Mouse (Mus musculus): Measurements from ENCODE around the gene Gm21149. TPM values are rescaled to one million over a fixed set of nuclear protein-coding genes. Genes with fewer than 3 reads are reported as not detected.
"Not testable (repeated sequence)": the region's sequence is repeated elsewhere in the genome, so short reads cannot be mapped to it uniquely, and the experiment has no call there.

Gm21149 gene
- polyA plus RNA-seq, 1 experiment from 2014 or later, result not detected

DNA sequence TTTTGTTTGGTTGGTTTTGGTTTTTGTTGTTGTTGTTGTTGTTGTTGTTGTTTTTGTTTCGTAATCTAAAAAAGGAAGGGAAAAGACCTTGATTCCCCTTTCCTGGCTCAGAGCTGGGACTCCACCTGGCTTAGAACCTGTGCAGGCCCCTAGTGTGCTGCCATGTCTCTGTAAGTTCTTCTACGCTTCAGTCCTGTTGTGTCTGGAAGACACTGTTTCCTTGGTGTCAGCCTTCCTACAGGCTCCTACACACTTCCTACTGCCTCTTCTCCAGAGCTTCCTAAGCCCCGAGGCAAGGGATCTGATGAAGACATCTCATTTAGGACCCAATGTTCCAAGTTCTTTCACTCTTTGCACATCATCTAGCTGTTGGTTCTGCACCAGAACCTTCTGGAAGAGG lies 22.0 kb upstream of the Gm21149 start:
- not testable (repeated sequence) for H3K4me2 ChIP-seq (replicated peaks)

DNA sequence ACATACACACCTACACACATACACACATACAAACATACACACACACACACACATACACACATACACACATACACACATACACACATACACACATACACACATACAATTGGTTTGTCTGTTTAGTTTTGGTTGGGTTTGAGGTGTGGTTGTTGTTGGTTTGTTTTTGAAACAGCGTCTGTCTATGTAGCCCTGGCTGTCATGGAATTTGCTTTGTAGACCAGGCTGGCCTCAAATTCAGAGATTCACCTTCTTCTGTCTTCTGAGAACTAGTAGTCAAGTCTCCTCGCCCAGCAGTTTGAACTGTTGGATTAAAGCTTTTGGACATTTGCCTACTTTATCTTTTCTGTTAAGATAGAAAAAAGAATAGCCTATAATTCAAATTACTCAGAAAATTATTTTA lies 14.6 kb upstream of the Gm21149 start:
- H3K4me3 ChIP-seq (replicated peaks); H3K27ac ChIP-seq; H3K4me1 ChIP-seq (replicated peaks); H3K27me3 ChIP-seq (replicated peaks); H3K9ac ChIP-seq; ATAC-seq; H3K4me2 ChIP-seq (replicated peaks); H3K9me3 ChIP-seq; H3K36me3 ChIP-seq: not testable (repeated sequence)
- WGBS, result 57% methylated on average over 2 of the region's 2 CpGs

More for the DNA sequence above, 22.0 kb upstream of the Gm21149 start:
- not testable (repeated sequence) for H3K9ac ChIP-seq; H3K9me3 ChIP-seq; ATAC-seq; H3K36me3 ChIP-seq; H3K27ac ChIP-seq; H3K27me3 ChIP-seq (replicated peaks); H3K4me1 ChIP-seq (replicated peaks); H3K4me3 ChIP-seq (replicated peaks)
- WGBS, result 71% methylated on average over 3 of the region's 3 CpGs

DNA sequence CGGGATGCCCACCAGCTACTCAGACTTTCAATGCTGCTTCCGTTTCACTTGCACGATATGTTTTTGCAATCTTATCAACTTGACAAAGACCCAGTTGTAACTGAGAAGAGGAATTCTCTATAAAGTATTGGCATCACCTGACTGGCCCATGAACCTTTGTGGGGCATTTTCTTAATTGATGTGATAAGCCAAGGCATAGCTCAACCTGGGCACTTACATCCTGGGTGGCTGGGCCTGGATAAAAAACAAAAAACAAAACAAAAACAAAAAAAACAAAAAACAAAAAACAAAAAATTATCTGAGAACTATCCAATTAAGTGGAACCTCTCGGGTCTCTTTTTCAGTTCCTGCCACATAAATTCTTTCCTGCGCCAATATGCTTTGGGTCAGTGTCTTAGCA lies 12.4 kb upstream of the Gm21149 start:
- no peaks in the 10 kb centered on the region for H3K36me3 ChIP-seq
- ATAC-seq, result no peak
- 85% methylated on average over 5 of the region's 5 CpGs for WGBS

DNA sequence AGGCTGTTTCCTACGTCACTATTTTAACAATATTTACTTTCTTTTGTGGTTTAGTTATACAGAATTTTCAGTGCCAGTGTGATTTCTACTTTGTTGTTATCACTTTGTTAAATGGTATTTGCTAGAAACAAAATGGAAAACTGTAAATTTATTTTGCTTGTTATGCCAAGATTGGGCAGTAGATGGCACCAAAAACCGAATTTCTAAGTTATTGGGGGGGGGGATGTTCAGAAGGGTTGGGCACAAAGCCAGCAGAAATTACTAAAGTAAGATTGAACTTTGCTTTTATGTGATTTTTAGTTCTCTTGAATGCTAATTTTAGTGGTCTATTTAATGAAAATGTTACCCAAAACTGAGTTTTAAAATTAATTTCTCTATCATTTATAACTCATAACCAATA lies 8.3 kb upstream of the Gm21149 start:
- not testable (repeated sequence) for H3K27ac ChIP-seq; H3K27me3 ChIP-seq (replicated peaks); H3K9ac ChIP-seq; H3K4me3 ChIP-seq (replicated peaks); H3K4me2 ChIP-seq (replicated peaks); H3K9me3 ChIP-seq; H3K36me3 ChIP-seq; ATAC-seq; H3K4me1 ChIP-seq (replicated peaks)
- 23% methylated on average over 2 of the region's 2 CpGs for WGBS

More for the DNA sequence above, 12.4 kb upstream of the Gm21149 start:
- Histone ChIP-seq H3K4me1 (replicated peaks) (no peaks in the 10 kb centered on the region), H3K9ac (no peak overlapping the region), H3K4me3 (replicated peaks) (no peak overlapping the region), H3K9me3 (no peaks in the 10 kb centered on the region), H3K27ac (no peak overlapping the region), H3K27me3 (replicated peaks) (no peaks in the 10 kb centered on the region), H3K4me2 (replicated peaks) (no peak overlapping the region)

DNA sequence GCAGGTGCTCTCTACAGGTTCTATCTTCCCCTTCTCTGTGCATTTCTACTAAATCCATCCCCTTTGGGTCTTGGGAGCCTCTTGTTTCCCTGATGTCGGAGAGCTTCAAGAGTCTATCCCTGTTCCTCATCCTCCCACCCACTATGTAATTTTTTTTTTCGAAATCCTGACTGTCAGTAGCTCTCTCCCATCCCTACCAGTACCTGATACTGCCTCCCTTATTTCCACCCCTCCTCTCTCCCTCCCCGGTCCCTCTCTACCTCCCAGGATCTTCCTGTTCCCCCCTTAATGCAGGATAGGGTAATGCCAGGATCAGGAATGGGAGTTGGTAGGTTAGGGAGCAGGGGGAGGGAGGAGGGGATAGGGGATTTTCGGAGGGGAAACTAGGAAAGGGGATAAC lies 7.3 kb upstream of the Gm21149 start:
- H3K9me3 ChIP-seq; H3K27ac ChIP-seq; H3K4me3 ChIP-seq (replicated peaks); H3K27me3 ChIP-seq (replicated peaks); H3K36me3 ChIP-seq; H3K4me2 ChIP-seq (replicated peaks); H3K4me1 ChIP-seq (replicated peaks); ATAC-seq; H3K9ac ChIP-seq: not testable (repeated sequence)
- 56% methylated on average over 4 of the region's 4 CpGs for WGBS

DNA sequence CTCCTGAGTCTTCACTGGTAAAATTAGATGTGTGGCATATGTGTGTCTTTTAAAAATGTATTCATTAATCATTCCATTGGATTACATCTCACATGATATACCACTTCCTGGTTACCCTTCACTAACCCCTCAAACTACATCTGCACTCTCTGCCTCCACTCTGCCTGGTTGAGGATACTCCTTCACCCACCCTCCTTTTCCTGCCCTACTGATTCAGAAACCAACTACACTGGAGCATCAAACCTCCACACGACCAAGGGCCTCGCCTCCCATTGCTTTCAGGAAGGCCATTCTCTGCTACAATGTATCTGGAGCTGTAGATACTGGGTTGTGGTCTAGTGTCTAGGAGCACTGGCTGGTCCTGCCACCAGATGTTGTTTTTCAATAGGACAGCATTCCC lies 6.5 kb upstream of the Gm21149 start:
- 58% methylated on average over 2 of the region's 2 CpGs for WGBS
- H3K9me3 ChIP-seq, result not testable (repeated sequence)

DNA sequence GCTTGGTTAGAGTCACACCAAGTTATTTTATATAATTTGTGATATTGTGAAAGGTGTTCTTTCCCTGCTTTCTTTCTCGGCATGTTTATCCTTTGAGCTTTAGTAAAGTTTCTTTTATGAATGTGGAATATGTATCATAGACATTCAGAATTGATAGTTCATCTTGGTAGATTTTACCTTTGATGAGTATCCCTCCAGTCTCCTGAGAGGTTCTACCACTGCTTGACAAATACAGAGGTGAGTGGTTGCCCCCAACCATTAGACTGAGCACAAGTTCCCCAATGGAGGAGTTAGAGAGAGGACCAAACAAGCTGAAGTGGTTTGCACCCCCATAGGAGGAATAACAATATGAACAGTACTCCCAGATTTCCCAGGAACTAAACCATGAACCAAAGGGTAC lies 6.2 kb downstream of the Gm21149 start:
- H3K27me3 ChIP-seq (replicated peaks); H3K9ac ChIP-seq; H3K4me1 ChIP-seq (replicated peaks); H3K27ac ChIP-seq; ATAC-seq; H3K4me3 ChIP-seq (replicated peaks); H3K9me3 ChIP-seq; H3K4me2 ChIP-seq (replicated peaks); H3K36me3 ChIP-seq: not testable (repeated sequence)
- 85% methylated on average over 1 of the region's 1 CpGs for WGBS

More for the DNA sequence above, 6.5 kb upstream of the Gm21149 start:
- H3K27me3 ChIP-seq (replicated peaks); H3K27ac ChIP-seq; H3K36me3 ChIP-seq; H3K9ac ChIP-seq; H3K4me2 ChIP-seq (replicated peaks); ATAC-seq; H3K4me1 ChIP-seq (replicated peaks); H3K4me3 ChIP-seq (replicated peaks): not testable (repeated sequence)

DNA sequence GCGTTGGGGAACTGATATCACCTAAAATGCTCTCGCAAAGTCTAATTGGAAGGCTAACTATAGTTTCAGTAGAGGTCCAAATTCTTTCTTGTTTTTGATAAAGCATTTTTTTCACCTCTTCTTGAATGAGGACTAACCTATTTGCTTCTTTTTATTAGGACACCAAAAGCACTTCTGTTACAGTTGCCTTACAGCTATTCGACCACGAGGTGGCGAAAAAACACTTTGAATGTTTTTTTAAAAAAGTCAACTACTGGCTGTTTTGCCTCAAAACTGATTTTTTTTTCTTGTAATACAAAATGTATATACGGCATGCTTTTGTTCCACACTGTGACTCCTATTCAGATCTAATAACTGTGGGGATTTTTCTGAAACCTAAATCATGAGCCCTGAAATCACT lies 8.6 kb downstream of the Gm21149 start:
- H3K36me3 ChIP-seq; ATAC-seq; H3K9ac ChIP-seq; H3K4me2 ChIP-seq (replicated peaks); H3K9me3 ChIP-seq; H3K27me3 ChIP-seq (replicated peaks); H3K4me1 ChIP-seq (replicated peaks); H3K27ac ChIP-seq; H3K4me3 ChIP-seq (replicated peaks): not testable (repeated sequence)
- 58% methylated on average over 6 of the region's 6 CpGs for WGBS

DNA sequence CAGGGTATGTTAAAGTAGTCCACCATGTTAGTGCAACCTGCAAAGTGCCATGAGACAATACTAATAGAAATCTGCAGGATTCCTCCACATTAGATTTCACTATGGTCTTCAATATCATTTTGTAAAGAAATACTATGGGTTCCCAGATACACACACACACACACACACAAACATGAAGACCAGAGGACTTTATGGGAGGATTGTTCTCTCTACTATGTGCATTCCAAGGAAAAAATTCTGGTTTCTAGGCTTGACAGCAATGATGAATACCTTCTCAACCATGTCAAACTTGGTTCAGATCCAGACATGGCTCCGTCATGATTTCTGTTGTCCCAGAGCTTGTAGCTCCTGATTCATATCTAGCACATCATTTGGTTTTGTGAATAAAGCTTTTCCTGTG lies 10.1 kb downstream of the Gm21149 start:
- H3K9me3 ChIP-seq; H3K27ac ChIP-seq; H3K27me3 ChIP-seq (replicated peaks); H3K9ac ChIP-seq; H3K4me2 ChIP-seq (replicated peaks); ATAC-seq; H3K4me3 ChIP-seq (replicated peaks); H3K4me1 ChIP-seq (replicated peaks); H3K36me3 ChIP-seq: not testable (repeated sequence)
- WGBS, result 55% methylated on average over 1 of the region's 1 CpGs

DNA sequence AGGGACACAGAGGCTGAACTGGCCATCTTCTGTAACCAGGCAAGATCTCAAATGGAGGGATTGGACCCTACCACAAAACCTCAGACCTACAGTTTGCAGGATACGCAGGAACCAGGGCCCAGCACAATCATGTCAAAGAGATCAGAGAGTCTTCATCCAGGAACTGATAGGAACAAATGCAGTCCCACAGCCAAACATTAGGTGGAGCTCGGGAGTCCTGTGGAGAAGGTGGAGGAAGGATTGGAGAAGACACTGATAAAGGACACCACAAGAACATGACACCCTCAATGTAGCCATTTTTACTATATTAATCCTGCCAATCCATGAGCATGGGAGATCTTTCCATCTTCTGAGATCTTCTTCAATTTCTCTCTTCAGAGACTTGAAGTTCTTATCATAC lies 12.8 kb downstream of the Gm21149 start:
- not testable (repeated sequence) for H3K9ac ChIP-seq; H3K27ac ChIP-seq; H3K4me2 ChIP-seq (replicated peaks); ATAC-seq; H3K9me3 ChIP-seq; H3K4me3 ChIP-seq (replicated peaks); H3K36me3 ChIP-seq; H3K4me1 ChIP-seq (replicated peaks); H3K27me3 ChIP-seq (replicated peaks)
- 41% methylated on average over 2 of the region's 2 CpGs for WGBS

DNA sequence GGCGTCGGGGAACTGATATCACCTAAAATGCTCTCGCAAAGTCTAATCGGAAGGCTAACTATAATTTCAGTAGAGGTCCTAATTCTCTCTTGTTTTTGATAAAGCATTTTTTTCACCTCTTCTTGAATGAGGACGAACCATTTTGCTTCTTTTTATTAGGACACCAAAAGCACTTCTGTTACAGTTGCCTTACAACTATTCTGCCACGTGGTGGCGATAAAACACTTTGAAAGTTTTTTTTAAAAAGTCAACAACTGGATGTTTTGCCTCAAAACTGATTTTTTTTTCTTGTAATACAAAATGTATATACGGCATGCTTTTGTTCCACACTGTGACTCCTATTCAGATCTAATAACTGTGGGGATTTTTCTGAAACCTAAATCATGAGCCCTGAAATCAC lies 14.7 kb downstream of the Gm21149 start:
- H3K4me2 ChIP-seq (replicated peaks); H3K27ac ChIP-seq: not testable (repeated sequence)
- WGBS, result 57% methylated on average over 8 of the region's 8 CpGs

DNA sequence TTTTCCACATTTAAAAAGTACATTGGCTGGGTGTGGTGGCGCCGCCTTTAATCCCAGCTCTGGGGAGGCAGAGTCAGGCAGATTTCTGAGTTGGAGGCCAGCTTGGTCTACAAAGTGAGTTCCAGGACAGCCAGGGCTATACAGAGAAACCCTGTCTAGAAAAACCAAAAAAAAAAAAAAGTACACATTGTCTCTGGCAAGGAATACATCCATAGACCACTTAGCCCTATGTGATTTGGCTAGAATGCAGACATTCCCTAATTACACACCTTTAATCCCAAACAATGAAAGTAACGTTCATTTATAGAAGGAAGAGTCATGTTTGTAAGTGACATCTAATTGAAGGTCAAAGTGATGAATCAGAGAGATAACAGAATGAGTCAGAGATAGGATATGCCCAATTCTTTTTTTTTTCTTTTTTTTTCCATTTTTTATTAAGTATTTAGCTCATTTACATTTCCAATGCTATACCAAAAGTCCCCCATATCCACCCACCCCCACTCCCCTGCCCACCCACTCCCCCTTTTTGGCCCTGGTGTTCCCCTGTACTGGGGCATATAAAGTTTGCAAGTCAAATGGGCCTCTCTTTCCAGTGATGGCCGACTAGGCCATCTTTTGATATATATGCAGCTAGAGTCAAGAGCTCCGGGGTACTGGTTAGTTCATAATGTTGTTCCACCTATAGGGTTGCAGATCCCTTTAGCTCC lies 18.3 kb downstream of the Gm21149 start:
- ATAC-seq, result peak; percentile 23; the same call in 1 of the 2 replicates
- not testable (repeated sequence) for H3K9ac ChIP-seq; H3K4me2 ChIP-seq (replicated peaks); H3K4me1 ChIP-seq (replicated peaks); H3K4me3 ChIP-seq (replicated peaks); H3K27me3 ChIP-seq (replicated peaks); H3K27ac ChIP-seq; H3K36me3 ChIP-seq
- WGBS, result 77% methylated on average over 3 of the region's 5 CpGs
- peaks cover 10% of the 10 kb centered on the region; the same call in 1 of the 2 replicates for H3K9me3 ChIP-seq

More for the DNA sequence above, 14.7 kb downstream of the Gm21149 start:
- not testable (repeated sequence) for H3K27me3 ChIP-seq (replicated peaks); H3K9ac ChIP-seq; H3K4me1 ChIP-seq (replicated peaks); H3K4me3 ChIP-seq (replicated peaks); ATAC-seq; H3K36me3 ChIP-seq
- peaks cover 10% of the 10 kb centered on the region; the same call in 1 of the 2 replicates for H3K9me3 ChIP-seq

Data from intestine, embryonic 15.5 days (tissue).